Mouse (Mus musculus): ENCODE results near the gene Numa1.

DNA sequence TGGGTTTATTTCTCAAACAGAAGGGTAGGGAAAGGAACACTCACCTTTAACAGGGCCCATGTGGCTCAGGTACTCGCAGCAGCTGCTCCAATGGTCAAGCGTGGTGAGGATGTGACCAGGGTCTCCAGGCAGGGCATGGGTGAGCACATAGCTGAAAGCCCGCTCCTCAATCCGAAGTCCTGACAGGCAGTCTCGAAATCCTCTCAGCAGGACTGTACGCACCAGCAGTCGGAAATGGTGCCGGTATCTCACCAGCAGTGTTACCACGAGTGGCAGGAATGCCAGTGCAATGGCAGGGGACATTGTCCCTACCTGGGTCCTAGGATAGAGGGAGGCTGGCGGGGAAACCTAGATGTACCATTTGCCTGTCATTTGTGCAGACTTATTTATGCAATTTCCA lies 31.9 kb upstream of the Numa1 start:
- TF ChIP-seq EP300 (IDR thresholded peaks at IDR 0.05; ENCODE audit: insufficient read depth, low read depth, low read length) (no peak), CTCF (IDR thresholded peaks at IDR 0.05) (no peak), POLR2A (IDR thresholded peaks at IDR 0.05; ENCODE audit: insufficient read depth, low read depth, low read length) (no peak)
